Mouse (Mus musculus) 3134 (cell line): ENCODE measurements around the gene Bst2.
A peak's percentile ranks its signal among the peaks of the same experiment; 100 is the strongest.

Experiments
- DNase-seq: peaks from one replicate; pipeline ENCODE4 v3.0.0-alpha.2; 2011; ENCODE audit warnings: low spot score; ENCODE audit not compliant: insufficient read length; ENCODE audit errors: extremely low read depth

Bst2 gene

DNA sequence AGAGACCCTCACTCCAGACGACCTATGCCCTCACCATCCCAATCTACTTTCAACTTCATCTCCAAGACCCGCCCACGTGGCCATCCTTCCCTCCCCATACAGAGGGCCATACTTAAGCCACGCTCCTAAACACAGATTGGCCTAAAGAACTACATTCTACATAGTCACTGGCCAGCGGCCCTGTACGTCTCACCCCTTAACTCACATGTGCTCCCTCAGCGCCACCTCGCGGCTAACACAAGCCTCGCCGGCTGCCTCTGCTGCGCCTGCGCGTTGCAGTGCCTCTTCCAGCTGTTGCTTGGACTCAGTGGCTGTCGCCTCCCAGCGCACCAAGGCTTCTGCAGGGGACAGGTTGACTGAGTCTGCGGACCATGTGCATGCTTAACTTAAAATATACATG is 15.6 kb downstream of the Bst2 start:
- peak; percentile 89 for DNase-seq

DNA sequence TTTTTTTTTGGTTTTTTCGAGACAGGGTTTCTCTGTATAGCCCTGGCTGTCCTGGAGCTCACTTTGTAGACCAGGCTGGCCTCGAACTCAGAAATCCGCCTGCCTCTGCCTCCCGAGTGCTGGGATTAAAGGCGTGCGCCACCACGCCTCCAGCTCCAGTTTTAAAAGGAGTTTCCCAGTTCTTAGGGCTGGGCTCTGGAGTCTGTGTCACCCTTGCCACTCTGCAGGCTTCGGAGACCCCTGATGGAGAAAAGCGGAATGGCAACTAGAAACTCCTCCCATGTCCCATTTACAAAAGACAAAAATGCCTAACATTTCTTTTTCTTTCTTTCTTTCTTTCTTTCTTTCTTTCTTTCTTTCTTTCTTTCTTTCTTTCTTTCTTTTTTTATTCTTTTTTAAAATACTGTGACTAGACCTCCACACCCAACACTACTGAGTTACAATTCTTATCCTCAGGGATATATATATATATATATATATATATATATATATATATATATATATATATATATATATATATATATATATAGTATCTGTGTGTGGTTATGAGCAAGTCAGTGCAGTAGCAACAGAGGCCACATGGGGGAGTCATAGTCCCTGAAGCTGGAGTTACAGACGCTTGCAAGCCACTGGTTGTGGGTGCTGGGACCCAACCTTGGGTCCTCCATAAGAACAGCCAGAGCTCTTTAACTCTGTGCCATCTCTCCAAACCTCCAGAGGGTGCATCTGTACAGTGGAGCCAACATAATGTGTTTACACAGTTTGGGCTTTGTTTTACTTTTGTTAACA is 18.0 kb downstream of the Bst2 start:
- DNase-seq, result peak; percentile 44

DNA sequence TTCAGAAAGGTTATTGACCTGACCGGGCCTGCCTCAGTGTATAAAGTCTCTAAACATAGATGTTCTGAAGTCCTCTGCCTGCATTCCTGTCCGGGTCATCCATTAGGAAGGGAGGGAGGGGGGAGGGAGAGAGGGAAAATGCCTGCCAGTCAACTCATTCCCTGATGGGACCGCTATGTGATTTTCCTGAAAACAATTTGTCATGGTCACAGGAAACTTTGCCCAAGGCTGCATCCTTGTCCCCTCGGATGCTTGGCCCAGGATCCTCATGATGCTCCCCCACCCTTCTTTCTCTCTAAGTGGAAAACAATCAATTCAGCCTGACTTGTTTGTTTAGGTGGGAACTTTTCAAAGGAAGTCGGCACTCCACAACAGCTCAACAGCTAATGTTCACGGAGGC is 20.5 kb downstream of the Bst2 start:
- DNase-seq, result no peak

DNA sequence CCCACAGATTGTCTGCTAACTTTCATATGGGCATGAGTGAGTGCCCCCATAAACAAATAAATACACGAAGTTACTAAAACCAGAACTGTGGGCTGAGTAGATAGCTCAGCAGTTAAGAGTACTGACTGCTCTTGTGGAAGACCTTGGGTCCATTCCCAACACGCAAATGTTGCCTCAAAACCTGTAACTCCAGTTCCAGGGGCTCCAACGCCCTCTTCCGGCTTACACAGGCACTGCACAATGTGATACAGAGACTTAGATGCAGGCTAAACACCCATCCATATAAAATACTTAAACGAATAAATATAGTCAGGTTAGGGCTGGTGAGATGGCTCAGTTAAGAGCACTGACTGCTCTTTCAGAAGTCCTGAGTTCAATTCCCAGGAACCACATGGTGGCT is 22.2 kb downstream of the Bst2 start:
- DNase-seq, result no peak

DNA sequence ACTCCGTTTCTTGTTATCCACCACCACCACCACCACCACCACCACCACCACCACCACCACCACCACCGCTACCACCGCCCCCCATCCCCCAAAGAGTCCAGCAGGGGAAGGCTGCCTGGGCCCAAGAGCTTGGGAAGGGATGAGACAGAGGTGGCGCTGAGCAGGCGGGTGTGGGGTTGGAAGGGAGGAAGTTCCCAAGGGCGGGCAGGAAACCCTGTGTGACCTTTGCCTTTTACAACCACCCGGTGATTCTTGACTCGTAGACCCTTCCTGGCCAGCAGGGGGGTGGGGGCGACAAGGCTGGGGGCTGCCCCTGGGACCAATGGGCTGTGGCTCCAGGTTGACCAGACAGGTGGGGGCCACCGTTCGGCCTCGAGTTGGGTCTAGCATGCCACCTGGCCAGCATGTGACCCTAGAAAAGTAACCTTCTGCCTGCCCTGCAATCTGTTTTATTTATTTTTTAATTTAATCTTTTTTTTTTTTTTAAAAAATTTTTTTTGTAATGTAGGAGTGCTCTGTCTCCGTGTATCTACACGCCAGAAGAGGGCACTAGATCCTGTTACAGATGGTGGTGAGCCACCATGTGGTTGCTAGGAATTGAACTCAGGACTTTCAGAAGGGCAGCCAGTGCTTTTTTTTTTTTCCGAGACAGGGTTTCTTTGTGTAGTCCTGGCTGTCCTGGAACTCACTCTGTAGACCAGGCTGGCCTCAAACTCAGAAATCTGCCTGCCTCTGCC is 24.1 kb downstream of the Bst2 start:
- no peak for DNase-seq

DNA sequence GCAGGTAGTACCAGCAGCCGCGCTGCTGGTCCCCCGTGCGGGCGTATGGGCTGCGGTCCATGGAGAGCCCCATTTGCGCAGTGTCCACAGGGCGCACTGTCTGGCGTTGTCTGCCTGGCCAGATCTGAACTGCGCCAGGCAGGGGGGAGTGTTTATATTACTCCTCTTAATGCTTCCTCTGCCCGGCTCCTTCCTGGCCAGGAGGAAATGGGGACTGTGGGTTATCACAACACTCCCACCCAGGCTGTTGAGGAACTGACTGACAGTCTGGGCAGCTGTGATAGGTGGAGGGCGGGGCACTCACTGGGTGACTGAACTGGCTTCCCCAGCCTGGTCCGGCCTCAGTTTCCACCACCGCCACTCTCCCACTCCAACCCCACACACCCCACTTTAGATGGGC is 25.6 kb downstream of the Bst2 start, which contains the start of gene Plvap:
TSS of gene Plvap (minus strand) at position 109 of the 400 bp plus-strand sequence.
- DNase-seq, result no peak

DNA sequence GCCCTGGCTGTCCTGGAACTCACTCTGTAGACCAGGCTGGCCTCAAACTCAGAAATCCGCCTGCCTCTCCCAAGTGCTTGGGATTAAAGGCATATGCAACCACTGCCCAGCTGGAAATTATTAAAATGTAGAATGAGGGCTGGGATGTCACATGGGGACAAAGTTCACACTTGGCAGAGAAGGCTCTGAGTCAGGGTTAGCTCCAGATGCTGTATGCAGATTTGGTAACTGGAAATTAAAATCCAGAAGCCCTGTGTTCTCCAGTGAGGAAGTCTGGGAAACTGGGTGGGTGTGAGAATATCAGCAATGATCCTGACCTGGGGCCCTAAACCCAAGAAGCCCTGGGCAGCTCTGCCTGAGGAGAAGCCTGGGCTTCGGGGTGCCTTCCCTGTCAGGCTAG is 27.9 kb downstream of the Bst2 start:
- peak; percentile 32 for DNase-seq

DNA sequence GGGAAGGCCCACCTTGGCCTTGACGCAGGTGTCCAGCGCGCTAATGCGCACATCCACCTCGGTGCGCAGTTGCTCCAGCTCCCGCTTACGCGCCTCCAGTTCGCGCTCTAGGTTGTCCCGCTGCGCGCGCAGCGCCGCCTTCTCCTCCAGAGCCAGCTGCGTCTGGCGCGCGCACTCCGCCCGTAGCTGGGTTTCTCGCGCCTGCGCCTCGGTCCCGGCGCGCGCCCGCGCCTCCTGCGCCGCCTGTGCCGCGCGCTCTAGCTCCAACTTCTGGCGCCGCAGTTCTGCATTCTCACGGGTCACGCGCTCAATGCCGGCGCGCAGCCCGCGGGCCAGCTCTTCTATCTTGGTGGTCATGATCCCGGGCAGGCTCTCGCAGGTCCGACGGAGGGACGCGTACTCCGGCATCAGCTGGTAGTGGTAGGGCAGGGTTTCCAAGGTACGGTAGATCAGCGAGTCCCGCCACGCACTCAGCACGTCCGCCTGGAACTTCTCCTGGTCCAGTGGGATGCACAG is 29.6 kb downstream of the Bst2 start:
- DNase-seq, result no peak

DNA sequence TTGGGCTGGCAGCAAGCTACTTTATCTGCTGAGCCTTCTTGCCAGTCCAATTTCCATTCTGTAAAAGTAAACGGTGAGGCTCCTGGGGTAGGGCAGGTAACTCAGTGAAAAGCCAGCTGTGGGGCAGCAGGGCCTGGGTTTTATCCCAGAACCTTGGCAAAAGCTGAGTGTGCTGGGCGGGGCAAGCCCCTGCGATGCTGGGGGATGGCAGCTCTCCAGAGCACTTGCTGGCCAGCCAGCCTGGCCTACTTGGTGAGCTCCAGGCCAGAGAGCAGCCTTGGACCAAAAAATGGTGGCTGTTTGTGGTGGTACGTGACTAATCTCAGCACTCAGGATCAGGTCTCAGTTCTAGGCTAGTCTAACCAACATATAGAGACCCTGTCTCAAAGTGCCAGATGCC is 31.3 kb downstream of the Bst2 start:
- DNase-seq, result peak; percentile 80

DNA sequence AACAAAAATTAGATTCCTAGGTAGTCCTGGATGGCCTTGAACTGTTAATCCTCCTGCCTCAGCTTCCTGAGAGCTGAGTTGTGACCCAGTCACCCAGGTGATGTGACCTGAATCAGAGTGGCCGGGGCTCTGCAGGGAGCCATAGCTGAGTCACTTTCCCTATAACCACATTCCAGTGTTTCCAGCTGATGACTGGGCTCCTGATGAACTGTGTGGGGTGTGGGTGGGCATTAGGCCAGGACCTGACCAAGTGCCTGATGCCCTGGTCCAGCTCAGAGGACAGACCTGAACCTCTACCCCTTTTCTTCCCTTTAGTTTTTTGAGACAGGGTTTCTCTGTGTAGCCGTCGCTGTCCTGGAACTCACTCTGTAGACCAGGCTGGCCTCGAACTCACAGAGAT is 31.9 kb downstream of the Bst2 start:
- peak; percentile 71 for DNase-seq

DNA sequence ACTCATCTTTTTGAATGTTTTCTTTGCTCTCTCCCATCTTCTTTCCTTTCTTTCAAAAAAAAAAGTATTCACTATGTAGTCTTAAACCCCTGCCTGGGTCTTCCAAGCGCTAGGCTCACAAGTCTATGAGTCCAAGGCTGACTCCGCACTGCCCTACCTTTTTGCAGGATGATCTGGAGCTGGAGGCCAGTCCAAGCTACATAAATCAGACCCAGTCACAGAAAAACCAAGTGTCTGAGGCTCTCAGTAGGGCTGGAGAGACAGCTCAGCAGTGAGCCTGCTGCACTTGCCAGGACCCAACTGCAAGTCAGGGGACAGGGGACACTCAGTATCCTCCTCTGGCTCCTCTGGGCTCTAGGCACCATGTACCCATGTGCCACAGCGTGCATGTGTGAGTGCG is 32.9 kb downstream of the Bst2 start:
- DNase-seq, result no peak

DNA sequence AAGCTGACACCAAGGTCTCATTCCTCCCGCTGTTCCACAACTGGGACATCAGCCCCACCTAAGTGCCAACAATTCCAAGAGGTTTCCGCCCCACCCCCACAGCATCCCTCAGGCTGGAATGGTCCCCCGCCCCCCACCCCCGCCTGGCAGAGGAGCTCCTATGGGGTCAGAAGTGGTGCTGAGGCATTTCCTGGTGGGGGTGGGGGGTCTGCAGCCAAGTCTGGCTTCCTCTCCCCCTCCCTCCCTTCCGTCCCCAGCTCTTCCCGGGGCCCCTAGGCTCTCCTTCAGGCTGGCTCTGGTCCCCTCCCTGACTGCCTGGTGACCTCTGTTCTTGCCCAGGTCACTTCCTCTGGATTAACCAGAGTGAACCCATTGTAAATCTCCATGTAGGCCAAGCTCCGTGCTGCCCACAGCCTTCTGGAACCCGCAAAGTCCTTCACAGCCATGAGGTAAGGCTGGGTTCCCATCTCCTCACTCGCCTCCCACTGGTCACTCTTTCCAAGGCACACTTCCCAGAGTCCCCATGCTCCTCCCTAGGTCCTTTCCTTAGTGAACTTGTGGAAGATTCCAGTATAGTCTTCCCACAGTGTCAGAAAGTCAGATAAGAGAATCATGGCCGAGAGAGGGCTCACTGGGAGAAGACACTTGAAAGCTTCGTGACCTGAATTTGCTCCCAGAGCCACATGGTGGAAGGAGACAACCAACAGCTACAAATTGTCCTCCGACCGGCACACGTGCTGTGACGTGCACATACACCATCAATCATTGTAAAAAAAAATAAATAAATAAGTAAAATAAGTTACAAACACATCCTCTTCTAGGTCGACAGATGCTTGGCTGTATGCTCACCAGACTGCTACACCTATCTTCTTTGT is 38.2 kb downstream of the Bst2 start:
- no peak for DNase-seq

DNA sequence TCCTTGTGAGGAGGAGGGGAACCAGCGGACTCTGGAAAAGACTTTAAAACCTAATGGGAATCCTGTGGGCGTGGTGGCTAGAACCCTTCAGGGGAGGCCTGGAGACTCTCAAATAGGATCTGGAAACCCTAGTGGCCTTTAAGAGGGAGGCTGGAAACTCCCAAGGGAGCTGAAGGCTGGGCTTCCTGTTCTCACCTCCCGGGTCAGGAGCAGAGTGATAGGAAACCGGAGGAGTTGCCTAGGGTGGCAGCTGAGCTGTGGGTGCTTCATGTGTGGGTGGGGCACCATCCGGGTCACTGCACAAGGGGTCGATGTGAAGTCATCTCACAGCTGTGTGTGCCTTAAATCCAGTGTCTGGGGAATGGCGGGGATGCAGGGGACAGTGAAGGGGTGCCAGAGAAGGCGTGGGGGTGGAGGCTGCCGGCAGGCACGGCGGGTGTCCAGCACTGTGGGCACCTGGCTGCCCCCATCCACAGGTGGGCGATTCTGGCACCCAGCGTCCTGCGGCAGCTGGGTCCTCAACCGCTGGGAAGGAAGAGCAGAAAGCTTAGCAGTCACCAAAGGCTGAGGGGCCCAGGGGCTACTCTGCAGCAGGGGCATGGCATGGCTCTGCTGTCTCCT is 39.3 kb downstream of the Bst2 start:
- peak; percentile 41 for DNase-seq

DNA sequence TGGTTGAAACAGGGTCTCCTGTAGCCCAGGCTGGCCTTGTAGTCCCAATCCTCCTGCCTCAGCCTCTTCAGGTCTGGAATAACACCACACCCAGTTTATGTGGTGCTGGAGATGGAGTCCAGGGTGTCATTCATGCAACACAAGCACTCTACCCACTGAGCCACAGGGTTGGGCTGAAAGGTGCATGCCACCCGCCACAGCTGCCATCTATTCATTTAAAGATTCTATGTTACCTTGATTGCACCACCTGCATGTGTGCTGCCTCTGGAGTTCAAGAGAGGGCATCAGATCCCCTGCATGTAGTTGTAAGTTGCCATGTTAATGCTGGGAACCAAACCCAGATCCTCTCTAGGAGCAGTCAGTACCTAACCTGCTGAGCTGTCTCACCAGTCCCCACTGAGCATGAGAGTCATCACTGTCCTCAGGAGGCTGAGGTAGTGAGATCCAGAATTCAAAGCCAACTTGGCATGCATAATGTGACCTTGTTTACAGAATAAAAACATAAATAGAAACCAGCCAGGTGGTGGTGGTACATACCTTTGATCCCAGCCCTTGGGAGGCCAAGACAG is 40.1 kb downstream of the Bst2 start:
- DNase-seq, result no peak

DNA sequence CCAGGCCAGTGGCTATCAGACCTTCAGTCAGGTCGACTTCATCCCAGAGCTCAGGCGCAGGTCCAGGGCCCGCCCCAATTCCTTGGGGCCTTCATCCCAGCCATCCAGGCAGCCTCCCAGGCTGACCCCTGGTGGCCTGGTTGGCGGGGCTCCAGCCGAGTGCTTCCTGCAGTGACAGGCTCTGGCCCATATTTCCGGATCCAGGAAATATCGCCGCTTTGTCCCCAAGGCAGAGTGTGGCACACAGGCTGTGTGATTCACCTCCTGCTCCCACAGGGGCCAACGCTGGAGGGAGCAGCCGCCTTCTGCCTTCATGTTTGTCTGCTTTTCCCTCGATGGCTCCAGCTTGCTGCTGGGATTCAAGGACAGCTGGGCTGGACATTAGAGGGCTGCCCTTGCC is 40.8 kb downstream of the Bst2 start:
- DNase-seq, result peak; percentile 94

DNA sequence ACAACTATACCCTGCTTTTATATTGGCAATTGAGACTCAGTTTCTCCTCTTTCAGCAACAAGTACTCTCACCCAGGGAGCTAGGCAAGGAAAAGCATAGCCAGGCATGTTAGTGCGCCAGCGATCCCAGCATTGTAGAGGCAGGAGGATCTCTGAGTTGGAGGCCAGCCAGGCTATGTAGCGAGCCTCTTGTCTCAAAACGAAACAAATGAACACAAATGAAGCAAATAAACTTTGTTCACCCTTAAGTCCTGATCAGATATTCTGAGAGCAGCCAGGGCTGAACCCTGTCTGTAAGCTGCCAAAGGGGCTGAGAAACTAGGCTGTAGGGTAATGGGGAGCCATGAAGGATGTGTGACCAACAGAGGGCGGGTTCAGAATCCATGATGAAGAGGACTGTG is 41.4 kb downstream of the Bst2 start:
- no peak for DNase-seq

DNA sequence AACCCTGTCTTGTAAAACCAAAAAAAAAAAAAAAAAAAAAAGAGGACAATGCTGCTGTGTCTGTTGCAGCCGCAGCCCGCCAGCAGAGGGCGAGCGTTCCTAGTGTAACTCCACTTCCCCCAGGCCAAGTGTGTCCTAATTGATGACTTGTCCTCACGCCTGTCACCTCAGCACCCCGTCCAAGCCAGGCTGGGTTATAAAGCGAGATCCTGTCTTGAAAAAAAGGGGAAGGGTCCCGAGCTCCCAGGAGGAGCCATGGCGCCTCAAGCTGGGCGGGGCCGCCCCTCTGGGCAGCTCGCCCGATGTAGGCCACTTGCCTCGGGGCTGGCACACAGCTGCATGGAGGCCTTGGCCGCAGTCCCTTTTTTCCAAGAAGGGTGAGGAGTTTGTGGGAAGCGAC is 42.2 kb downstream of the Bst2 start:
- DNase-seq, result peak; percentile 95

DNA sequence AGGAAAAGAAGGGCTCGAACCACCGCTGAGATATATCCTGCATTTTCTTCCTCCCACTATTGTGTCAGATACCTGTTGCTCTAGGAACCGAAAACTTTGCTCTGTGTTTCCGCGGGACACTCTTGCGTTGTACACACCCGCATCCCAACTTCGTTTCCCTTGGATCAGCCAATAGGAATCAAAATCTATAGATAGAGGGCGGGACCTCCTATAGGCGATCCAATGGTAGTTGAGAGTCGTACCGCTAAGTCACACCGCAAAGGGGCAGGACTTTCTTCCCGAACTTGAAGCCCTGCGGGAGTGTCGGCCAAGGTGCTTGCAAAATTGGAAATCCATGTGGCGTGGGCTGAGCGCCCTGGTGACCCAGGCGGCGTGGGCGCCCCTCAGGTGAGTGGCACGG is 48.8 kb downstream of the Bst2 start:
- DNase-seq, result peak; percentile 78

DNA sequence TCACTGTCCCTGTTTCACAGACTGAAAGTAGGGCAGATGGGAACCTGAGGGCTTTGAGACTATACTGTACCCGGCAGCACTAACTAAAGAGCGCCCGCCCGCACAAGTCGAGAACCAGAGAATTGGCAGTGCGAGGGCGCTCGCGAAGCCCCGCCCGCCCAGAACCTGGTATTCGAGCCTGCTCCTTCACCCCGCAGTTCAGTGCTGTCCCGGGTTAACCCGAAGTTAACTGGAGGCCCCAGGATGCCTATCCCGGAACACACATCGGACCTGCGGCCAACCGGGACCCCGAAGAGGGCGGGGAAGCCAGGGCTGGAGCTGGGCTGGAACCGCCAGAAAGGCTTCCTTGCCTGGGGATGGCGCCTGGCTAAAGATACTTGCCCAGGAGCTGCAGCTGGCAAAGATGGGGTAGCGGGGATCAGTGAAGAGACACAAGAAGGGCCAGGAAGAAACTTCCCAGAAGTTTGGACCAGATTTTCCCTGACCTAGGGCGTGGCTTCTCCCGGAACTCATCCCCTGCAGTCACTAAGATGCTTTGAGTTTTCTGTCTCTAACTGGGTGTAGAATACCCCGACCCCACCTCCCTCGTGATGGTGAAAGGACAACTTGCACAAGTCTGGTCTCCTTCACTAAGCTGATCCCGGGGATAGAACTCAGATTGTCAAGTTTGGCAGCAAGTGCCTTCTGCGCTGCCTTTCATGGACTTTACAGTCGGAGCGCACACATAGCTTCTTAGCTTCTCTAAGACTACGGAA is 49.4 kb downstream of the Bst2 start, which contains the start of gene Gtpbp3:
TSS of gene Gtpbp3 (plus strand) at position 413 of the 755 bp plus-strand sequence.
- DNase-seq, result peak; percentile 83
